ENCODE assay signal across 28 mouse cellular contexts in genomic region chr3:121260041-121260440, GRCm38 (mm10). TPM values are rescaled to one million over a fixed set of nuclear protein-coding genes. Genes with fewer than 3 reads are reported as not detected.
DNase-seq lines count a peak whose midpoint lies in the region; ATAC-seq and TF ChIP-seq lines count a peak whose summit lies in the region.
"Had no signal": no experiment of that assay in that cellular context is flagged by ENCODE, and none has a peak within 500 bp of the region (broad histone marks: within the 10 kb centered on the region; RNA-seq: fewer than 3 reads in every experiment).

No protein-coding gene starts in this region.

- peak; percentile 87 for DNase-seq in liver, adult 2 months (ENCODE audit: extremely low read depth, low read depth, low spot score)
- DNase-seq in liver: no peak
- no peak for DNase-seq in liver, embryonic 13.5 days
- no peak for DNase-seq in hindbrain, embryonic 14.5 days (ENCODE audit: low spot score)
- no peak for DNase-seq in limb, embryonic 10.5 days (ENCODE audit: low spot score)
- DNase-seq: adrenal gland, adult 8-10 months; B cell, adult 2 months; cerebellum, adult 11 months; forebrain, postnatal 0 days; heart, postnatal 36 days; kidney, adult 9 months; kidney, postnatal 14 days; lung, adult 18-20 months; retina, postnatal 1 day; right cerebral cortex, postnatal 14 days; thymus, postnatal 4 days had no signal

- H3K9ac ChIP-seq in liver, adult 2 months (ENCODE audit: low read depth, low read length): peak overlapping the region; percentile 41
- H3K9ac ChIP-seq in liver, embryonic 13.5 days: peak overlapping the region; percentile 99
- no peak overlapping the region for H3K9ac ChIP-seq in hindbrain, embryonic 14.5 days
- H3K9ac ChIP-seq: embryonic facial prominence, embryonic 13.5 days; forebrain, embryonic 12.5 days; forebrain, postnatal 0 days; heart, embryonic 15.5 days; hindbrain, embryonic 12.5 days; midbrain, embryonic 13.5 days; neural tube, embryonic 15.5 days had no signal

- H3K9me3 ChIP-seq in erythroblast, embryonic 14.5 days (ENCODE audit: control insufficient read depth, low read length): no peaks in the 10 kb centered on the region
- H3K9me3 ChIP-seq in liver, embryonic 13.5 days (replicated peaks): no peaks in the 10 kb centered on the region
- no peaks in the 10 kb centered on the region for H3K9me3 ChIP-seq in hindbrain, embryonic 14.5 days (ENCODE audit: control insufficient read depth, low read length)
- H3K9me3 ChIP-seq in limb, embryonic 10.5 days (replicated peaks): no peaks in the 10 kb centered on the region
- H3K9me3 ChIP-seq: embryonic facial prominence, embryonic 13.5 days; forebrain, embryonic 12.5 days; heart, embryonic 15.5 days; hindbrain, embryonic 12.5 days; midbrain, embryonic 13.5 days; neural tube, embryonic 15.5 days had no signal

- H3K36me3 ChIP-seq in erythroblast, embryonic 14.5 days (ENCODE audit: control insufficient read depth): peaks cover 58% of the 10 kb centered on the region
- H3K36me3 ChIP-seq in liver, adult 2 months (ENCODE audit: control insufficient read depth, insufficient read depth, low read length): no peaks in the 10 kb centered on the region
- peaks cover 39% of the 10 kb centered on the region for H3K36me3 ChIP-seq in liver, embryonic 13.5 days
- H3K36me3 ChIP-seq in hindbrain, embryonic 14.5 days (replicated peaks; ENCODE audit: control insufficient read depth, insufficient read depth): no peaks in the 10 kb centered on the region
- H3K36me3 ChIP-seq in limb, embryonic 10.5 days: no peaks in the 10 kb centered on the region
- H3K36me3 ChIP-seq: embryonic facial prominence, embryonic 13.5 days; forebrain, embryonic 12.5 days; heart, embryonic 15.5 days; hindbrain, embryonic 12.5 days; midbrain, embryonic 13.5 days; neural tube, embryonic 15.5 days had no signal

- peak overlapping the region; percentile 77 for H3K27ac ChIP-seq in liver, adult 2 months (replicated peaks; ENCODE audit: insufficient read depth, low read depth, low read length)
- peak overlapping the region; percentile 94 for H3K27ac ChIP-seq in liver, embryonic 13.5 days
- no peak overlapping the region for H3K27ac ChIP-seq in hindbrain, embryonic 14.5 days
- no peak overlapping the region for H3K27ac ChIP-seq in limb, embryonic 10.5 days
- H3K27ac ChIP-seq: embryonic facial prominence, embryonic 13.5 days; forebrain, embryonic 12.5 days; heart, embryonic 15.5 days; hindbrain, embryonic 12.5 days; macrophage; midbrain, embryonic 13.5 days; neural tube, embryonic 15.5 days had no signal

- peak overlapping the region; percentile 95 for H3K4me3 ChIP-seq in erythroblast, embryonic 14.5 days (replicated peaks)
- H3K4me3 ChIP-seq in liver, adult 2 months (ENCODE audit: insufficient read depth, low read depth, low read length): no peak overlapping the region; the same call in 1 of the 2 replicates
- H3K4me3 ChIP-seq in liver, embryonic 13.5 days (replicated peaks): peak overlapping the region; percentile 93
- H3K4me3 ChIP-seq in hindbrain, embryonic 14.5 days (replicated peaks; ENCODE audit: low read length): no peak overlapping the region
- no peak overlapping the region for H3K4me3 ChIP-seq in limb, embryonic 10.5 days
- H3K4me3 ChIP-seq: embryonic facial prominence, embryonic 13.5 days; forebrain, embryonic 12.5 days; heart, embryonic 15.5 days; hindbrain, embryonic 12.5 days; midbrain, embryonic 13.5 days; neural tube, embryonic 15.5 days had no signal

- WGBS in liver, adult 2 months: 23% methylated on average over 7 of the region's 7 CpGs
- 83% methylated on average over 7 of the region's 7 CpGs for WGBS in liver, embryonic 13.5 days (ENCODE audit: insufficient replicate concordance)
- 71% methylated on average over 7 of the region's 7 CpGs for WGBS in hindbrain, embryonic 14.5 days
- WGBS in limb, embryonic 10.5 days: 82% methylated on average over 7 of the region's 7 CpGs

- peaks cover 78% of the 10 kb centered on the region for H3K4me1 ChIP-seq in erythroblast, embryonic 14.5 days (ENCODE audit: control insufficient read depth)
- H3K4me1 ChIP-seq in liver, adult 2 months (ENCODE audit: control insufficient read depth, insufficient read depth, low read length): peaks cover 35% of the 10 kb centered on the region
- H3K4me1 ChIP-seq in liver, embryonic 13.5 days (replicated peaks): peaks cover 82% of the 10 kb centered on the region
- H3K4me1 ChIP-seq in hindbrain, embryonic 14.5 days (replicated peaks; ENCODE audit: control insufficient read depth, insufficient read depth, low read length): 0 out of 2 replicates have a peak, but pooled peaks cover 4% of the 10 kb centered on the region
- peaks cover 14% of the 10 kb centered on the region for H3K4me1 ChIP-seq in limb, embryonic 10.5 days

- peak overlapping the region; percentile 79 for H3K4me2 ChIP-seq in liver, embryonic 13.5 days
- H3K4me2 ChIP-seq in hindbrain, embryonic 14.5 days (replicated peaks): no peak overlapping the region
- H3K4me2 ChIP-seq: embryonic facial prominence, embryonic 13.5 days; forebrain, embryonic 12.5 days; heart, embryonic 15.5 days; hindbrain, embryonic 12.5 days; midbrain, embryonic 13.5 days; neural tube, embryonic 15.5 days had no signal

- no peak for TF ChIP-seq CTCF in liver, adult 2 months (IDR thresholded peaks at IDR 0.05; ENCODE audit: low read depth, low read length)

- peaks cover 26% of the 10 kb centered on the region for H3K79me2 ChIP-seq in liver, adult 2 months (ENCODE audit: control insufficient read depth, insufficient read depth, low read length)

- H3K27me3 ChIP-seq in erythroblast, embryonic 14.5 days (ENCODE audit: control insufficient read depth): no peaks in the 10 kb centered on the region
- no peaks in the 10 kb centered on the region for H3K27me3 ChIP-seq in liver, adult 2 months (ENCODE audit: control insufficient read depth, insufficient read depth, low read length)
- H3K27me3 ChIP-seq in liver, embryonic 13.5 days: peaks cover 3% of the 10 kb centered on the region; the same call in 1 of the 2 replicates
- peaks cover 42% of the 10 kb centered on the region for H3K27me3 ChIP-seq in hindbrain, embryonic 14.5 days (ENCODE audit: control insufficient read depth, insufficient read depth, low read length)
- peaks cover 64% of the 10 kb centered on the region for H3K27me3 ChIP-seq in limb, embryonic 10.5 days (ENCODE audit: low read depth, poor library complexity, severe bottlenecking)
- H3K27me3 ChIP-seq: CH12.LX had no signal

- TF ChIP-seq POLR2A in liver, adult 2 months (IDR thresholded peaks at IDR 0.05; ENCODE audit: extremely low read depth, insufficient read depth, low read length): no peak

- ATAC-seq in erythroblast, adult 5-6 weeks (replicated peaks; ENCODE audit: low FRiP score, poor library complexity, severe bottlenecking): no peak
- no peak for ATAC-seq in liver, embryonic 13.5 days (ENCODE audit: low read depth)
- ATAC-seq in hindbrain, embryonic 14.5 days (ENCODE audit: low FRiP score): no peak
- ATAC-seq: forebrain, postnatal 0 days; intestine, embryonic 16.5 days; lung, postnatal 0 days; midbrain, embryonic 13.5 days had no signal

RNA-seq across cellular contexts. Expression of gene Tmem56, which starts 22.9 kb away (rescaled TPM):
- polyA plus RNA-seq in erythroblast, embryonic 14.5 days (2012): 0.64 and 1.1 TPM in 2 replicates
- total RNA-seq in erythroblast, adult 5-6 weeks (2015; ENCODE audit: low replicate concordance): 11.0 and 16.3 TPM in 2 replicates
- total RNA-seq in erythroblast, adult 5-6 weeks (2017; ENCODE audit: low replicate concordance): 14.1 and 16.7 TPM in 2 replicates
- total RNA-seq in liver, adult 2 months (2014; rRNA removed): 130 and 150 TPM in 2 replicates
- polyA plus RNA-seq in liver, adult 2 months (2012; rRNA removed): 24.1 and 27.2 TPM in 2 replicates
- polyA plus RNA-seq in liver, embryonic 13.5 days (2015; fragmentation: Nextera tagmentation; extraction: Ambion mirVana): 18.3 and 23.3 TPM in 2 replicates
- polyA plus RNA-seq in hindbrain, embryonic 14.5 days (2014; fragmentation: Nextera tagmentation; extraction: Ambion mirVana): 4.3 and 5.0 TPM in 2 replicates
- 0.96 and 1.0 TPM in 2 replicates for polyA plus RNA-seq in limb, embryonic 10.5 days (2016; fragmentation: Nextera tagmentation; extraction: Ambion mirVana)
- total RNA-seq: CH12.LX had no signal
- polyA plus RNA-seq: macrophage had no signal

RNA-seq across cellular contexts. Expression of gene Alg14, which starts 31.5 kb away (rescaled TPM):
- polyA plus RNA-seq in erythroblast, embryonic 14.5 days (2012): 0.59 and 1.2 TPM in 2 replicates
- 0.84 and 3.1 TPM in 2 replicates for total RNA-seq in erythroblast, adult 5-6 weeks (2015; ENCODE audit: low replicate concordance)
- total RNA-seq in erythroblast, adult 5-6 weeks (2017; ENCODE audit: low replicate concordance): 1.8 and 3.1 TPM in 2 replicates
- total RNA-seq in liver, adult 2 months (2014; rRNA removed): 12.6 and 14.3 TPM in 2 replicates
- 23.4 and 24.3 TPM in 2 replicates for polyA plus RNA-seq in liver, adult 2 months (2012; rRNA removed)
- 17.7 and 20.0 TPM in 2 replicates for polyA plus RNA-seq in liver, embryonic 13.5 days (2015; fragmentation: Nextera tagmentation; extraction: Ambion mirVana)
- polyA plus RNA-seq in hindbrain, embryonic 14.5 days (2014; fragmentation: Nextera tagmentation; extraction: Ambion mirVana): 35.0 and 47.1 TPM in 2 replicates
- 26.0 and 35.0 TPM in 2 replicates for polyA plus RNA-seq in limb, embryonic 10.5 days (2016; fragmentation: Nextera tagmentation; extraction: Ambion mirVana)

Comparison
In these comparisons a context has a peak if more than half of its experiments do, and no peak if none do; other contexts are left out.
1. H3K4me3 ChIP-seq: peak in erythroblast, embryonic 14.5 days (single experiment) and liver, embryonic 13.5 days (single experiment); none in liver, adult 2 months (single experiment), hindbrain, embryonic 14.5 days (single experiment) and limb, embryonic 10.5 days (single experiment).
2. H3K27ac ChIP-seq: peak in liver, adult 2 months (single experiment) and liver, embryonic 13.5 days (single experiment); none in hindbrain, embryonic 14.5 days (single experiment) and limb, embryonic 10.5 days (single experiment).